Mouse (Mus musculus): ENCODE data around the gene Tekt4.
A peak's percentile ranks its signal among the peaks of the same experiment; 100 is the strongest.

Tekt4 gene

GRCm38 (mm10) chr17:25480152-25480551, 25.7 kb downstream of the Tekt4 start:
- no peak for DNase-seq (ENCODE audit: low spot score)

DNA sequence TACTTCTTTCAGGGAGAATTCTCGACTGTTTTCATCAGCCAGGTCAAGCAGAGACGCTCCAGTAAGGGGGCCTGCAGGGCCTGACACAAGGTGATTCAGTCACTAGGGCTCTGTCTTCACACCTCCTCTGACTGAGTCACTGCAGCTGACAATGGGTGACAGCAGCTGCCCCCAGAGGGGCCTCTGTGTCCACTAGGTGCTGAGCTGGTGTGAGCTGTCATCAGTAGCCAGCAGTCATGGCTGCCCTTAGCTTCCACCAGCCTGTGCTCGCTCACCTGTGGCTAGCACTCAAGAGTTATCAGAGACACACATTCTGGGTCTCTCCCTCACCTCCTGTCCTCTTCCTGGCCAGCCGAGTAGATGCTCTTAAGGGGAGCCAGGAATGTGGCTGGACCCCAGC, 26.4 kb downstream of the Tekt4 start:
- DNase-seq (ENCODE audit: low spot score): no peak

DNA sequence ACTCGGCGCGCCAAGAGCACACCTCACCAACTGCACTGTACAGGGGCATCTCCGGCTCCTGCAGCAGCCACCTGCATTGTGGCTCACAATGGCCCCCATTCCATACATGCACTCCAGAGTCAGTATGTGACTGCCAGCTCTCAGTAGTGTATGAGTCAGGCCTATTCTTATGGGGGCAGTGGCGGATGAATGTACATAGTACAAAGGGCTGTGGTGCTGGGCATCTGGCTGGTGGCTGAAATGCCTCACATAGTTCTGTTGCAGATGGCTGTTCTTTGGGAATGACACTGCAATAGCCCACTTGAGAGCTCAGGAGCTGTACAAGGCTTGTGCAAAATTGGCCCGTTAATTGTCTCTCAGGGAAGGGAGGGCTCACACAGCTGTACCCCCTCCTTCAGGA, 27.7 kb downstream of the Tekt4 start:
- DNase-seq (ENCODE audit: low spot score): no peak

- DNase-seq (ENCODE audit: low spot score): peak; percentile 66
Observed at GRCm38 (mm10) chr17:25497013-25497412, 42.6 kb downstream of the Tekt4 start, which contains the start of gene Sstr5. Gene Sstr5, minus strand, starts transcription at chr17:25497288.

GRCm38 (mm10) chr17:25502599-25502998, 48.2 kb downstream of the Tekt4 start:
- no peak for DNase-seq (ENCODE audit: low spot score)

DNA sequence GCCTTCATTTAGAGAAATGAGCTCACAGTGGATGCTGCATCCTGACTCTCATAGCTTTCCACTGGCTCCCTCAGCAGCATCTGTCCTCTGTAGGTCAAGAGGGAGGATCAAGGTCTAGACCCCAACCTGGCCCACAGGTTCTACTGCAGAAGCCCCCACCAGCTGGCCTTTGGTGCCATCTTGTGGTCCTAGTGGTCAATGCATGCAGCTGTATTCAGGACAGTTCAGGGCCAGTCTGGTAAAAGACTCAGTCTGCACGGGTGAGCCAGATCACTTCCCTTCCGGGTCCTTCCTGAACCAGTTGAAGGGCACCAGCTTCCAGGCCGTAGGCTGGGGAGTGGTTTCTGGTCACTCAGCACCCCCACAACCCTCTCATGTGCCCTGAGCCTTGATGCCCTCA, 53.4 kb downstream of the Tekt4 start:
- peak; percentile 86 for DNase-seq (ENCODE audit: low spot score)

DNA sequence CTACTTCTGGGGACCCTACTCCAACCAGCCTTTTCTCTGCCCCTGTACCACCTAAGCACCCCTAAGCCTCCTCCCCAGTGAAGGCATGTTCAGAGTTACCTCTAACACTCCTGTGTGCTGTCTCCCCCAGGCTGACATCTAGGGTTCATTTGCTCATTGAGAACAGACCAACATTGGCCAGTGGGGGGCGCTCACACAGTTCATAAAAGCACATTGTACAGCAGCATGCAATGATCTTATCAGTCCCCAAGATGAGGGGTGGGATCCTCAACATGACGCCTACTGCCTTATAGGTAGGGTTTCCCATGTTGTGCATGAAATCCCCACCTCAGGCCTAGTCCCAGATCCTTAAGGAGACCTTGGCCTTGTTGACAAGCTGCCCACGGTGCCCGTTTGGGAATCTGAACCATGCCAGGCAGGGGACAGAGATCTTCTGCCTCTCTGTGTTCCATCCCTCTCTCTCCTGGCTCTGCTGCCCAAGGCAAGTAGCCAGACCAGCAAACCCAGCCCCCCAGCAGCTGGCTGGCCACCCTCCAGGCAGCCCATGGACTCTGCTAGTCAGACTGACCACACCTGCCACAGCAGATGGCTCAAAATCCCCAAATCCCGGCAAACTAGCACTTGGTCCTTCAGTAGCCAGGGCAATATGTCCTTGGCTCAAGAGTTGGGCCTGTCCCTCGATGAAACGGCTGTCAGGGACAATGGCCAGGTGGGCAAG, 54.6 kb downstream of the Tekt4 start:
- peak; percentile 84 for DNase-seq (ENCODE audit: low spot score)

GRCm38 (mm10) chr17:25510074-25510830, 55.8 kb downstream of the Tekt4 start:
- no peak for DNase-seq (ENCODE audit: low spot score)

- no peak for DNase-seq (ENCODE audit: low spot score)
Observed at GRCm38 (mm10) chr17:25511876-25512275, 57.5 kb downstream of the Tekt4 start.

DNA sequence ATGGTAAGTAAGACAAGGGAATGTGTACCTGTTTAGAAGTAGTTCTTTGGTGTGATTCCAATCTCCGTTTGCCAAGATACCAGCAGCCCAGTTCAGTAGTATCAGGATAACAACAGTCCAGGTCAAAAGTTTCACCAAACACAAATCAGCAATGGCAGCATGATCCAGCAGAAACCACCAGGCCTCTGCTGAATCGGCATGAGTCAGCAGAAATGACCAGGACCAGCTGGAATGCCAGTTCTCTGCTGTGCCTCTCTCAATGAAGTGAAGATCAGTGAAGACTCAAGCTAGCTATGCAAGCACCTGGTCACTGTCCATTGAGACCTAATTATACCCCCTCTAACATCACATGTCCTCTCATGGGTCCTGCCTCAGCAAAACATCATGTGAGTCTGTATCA, 59.6 kb downstream of the Tekt4 start:
- DNase-seq (ENCODE audit: low spot score): no peak

GRCm38 (mm10) chr17:25516315-25516714, 61.9 kb downstream of the Tekt4 start:
- no peak for DNase-seq (ENCODE audit: low spot score)

DNA sequence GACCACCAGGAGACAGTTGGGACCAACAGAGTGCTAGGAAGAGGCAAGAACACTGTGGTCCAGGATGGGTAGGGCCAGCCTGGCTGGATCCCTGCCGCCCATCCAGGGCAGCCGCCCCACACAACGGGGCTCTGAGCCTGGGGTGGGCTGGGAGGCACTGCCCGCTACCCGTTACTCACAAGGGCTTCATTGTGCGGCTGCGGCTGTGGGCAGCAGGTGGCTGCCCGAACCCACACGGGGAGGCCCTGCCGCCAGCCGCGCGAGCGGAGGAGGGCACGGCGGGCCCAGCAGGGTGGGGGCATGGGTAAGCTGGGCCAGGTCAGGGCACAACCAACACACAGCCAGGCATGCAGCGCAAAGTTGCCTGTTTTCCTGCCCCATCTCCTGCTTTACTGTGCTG, 63.7 kb downstream of the Tekt4 start:
- DNase-seq (ENCODE audit: low spot score): no peak

DNA sequence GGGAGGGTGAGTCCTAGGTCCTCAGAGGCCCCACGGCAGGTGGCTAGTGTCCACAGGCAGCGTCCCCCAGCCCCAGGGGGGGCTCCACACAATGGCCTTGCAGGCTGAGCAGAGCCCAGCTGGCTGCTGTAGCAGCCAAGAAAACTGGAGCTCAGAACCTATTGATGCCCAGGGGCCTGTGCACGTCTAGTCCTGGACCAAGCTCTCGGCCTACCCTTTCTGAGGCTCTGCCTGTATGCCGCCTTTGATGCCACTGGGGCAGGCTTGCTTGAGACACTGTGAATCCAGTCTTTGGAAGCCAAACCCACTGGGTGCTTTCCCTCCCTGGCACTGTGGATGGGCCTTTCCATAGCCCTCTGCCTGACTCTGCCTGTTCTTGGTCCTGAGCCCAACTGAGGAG, 65.1 kb downstream of the Tekt4 start:
- no peak for DNase-seq (ENCODE audit: low spot score)

DNA sequence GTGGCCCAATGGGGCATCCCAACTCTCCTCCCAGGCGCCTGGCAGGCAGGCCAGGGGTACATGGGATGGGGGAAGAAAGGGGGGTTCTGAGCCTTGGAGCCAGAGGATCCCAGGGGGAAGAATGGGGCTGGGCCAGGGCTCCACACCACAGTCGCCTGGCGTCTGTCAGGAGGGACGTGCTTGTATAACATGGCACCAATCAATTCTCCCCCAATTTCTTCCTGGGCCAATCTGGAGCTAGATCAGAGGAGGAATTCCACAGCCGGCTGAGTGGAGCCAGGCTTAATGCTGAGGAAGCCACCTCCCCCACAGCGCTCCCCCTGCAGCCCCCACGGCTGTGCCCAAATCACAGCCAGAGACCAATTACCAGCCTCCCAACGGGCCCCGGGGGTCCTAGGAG, 66.1 kb downstream of the Tekt4 start:
- DNase-seq (ENCODE audit: low spot score): no peak

DNA sequence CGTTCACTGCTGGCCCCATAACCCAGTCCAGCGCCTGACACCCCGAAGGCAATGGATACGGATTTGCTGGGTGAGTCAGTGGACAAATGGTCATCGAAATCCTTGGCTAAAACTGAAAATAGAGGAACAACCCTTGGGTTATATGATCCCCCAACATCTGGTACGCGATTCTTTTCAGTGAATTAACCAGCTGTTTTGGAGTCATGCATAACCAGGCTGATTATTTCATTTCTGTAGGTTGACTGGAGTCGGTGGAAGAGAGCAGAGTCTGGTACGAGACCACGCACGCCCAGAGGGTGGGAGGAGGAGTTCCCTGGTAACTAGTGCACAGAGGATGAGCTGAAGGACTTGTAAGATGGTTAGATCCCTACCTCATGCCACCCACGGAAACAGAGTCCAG, 67.7 kb downstream of the Tekt4 start:
- no peak for DNase-seq (ENCODE audit: low spot score)

All from embryo, embryonic 10.5 days (tissue).